Mouse (Mus musculus) midbrain, embryonic 12.5 days (tissue): Measurements from ENCODE around the gene Epha5. TPM values are rescaled to one million over a fixed set of nuclear protein-coding genes. Genes with fewer than 3 reads are reported as not detected.

Experiments used
- ATAC-seq: fragments of 200-750 bp; cut with Nextera tagmentation; 2 replicates; pipeline ENCODE4 v1.8.0; 2017; ENCODE audit warnings: low read depth, moderate TSS enrichment, moderate library complexity; ENCODE audit not compliant: low FRiP score
- H3K27ac ChIP-seq: fragments of 300-500 bp; sonication (generic); replicated peaks from 2 replicates; pipeline ENCODE4 v1.5.1; 2016; ENCODE audit warnings: mild to moderate bottlenecking
- H3K27me3 ChIP-seq: fragments of 300-500 bp; sonication (generic); 2 replicates; pipeline ENCODE4 v1.6.1; 2016; ENCODE audit warnings: mild to moderate bottlenecking
- H3K36me3 ChIP-seq: fragments of 300-500 bp; sonication (generic); 2 replicates; pipeline ENCODE4 v1.6.1; 2016
- H3K4me1 ChIP-seq: fragments of 300-500 bp; sonication (generic); 2 replicates; pipeline ENCODE4 v1.6.1; 2016
- H3K4me2 ChIP-seq: fragments of 300-500 bp; sonication (generic); replicated peaks from 2 replicates; pipeline ENCODE4 v1.6.1; 2016; ENCODE audit warnings: mild to moderate bottlenecking, moderate library complexity
- H3K4me3 ChIP-seq: fragments of 300-500 bp; sonication (generic); 2 replicates; pipeline ENCODE4 v1.5.1; 2016; ENCODE audit warnings: mild to moderate bottlenecking
- H3K9ac ChIP-seq: fragments of 300-500 bp; sonication (generic); replicated peaks from 2 replicates; pipeline ENCODE4 v1.6.1; 2016; ENCODE audit warnings: mild to moderate bottlenecking, moderate library complexity
- H3K9me3 ChIP-seq: fragments of 300-500 bp; sonication (generic); 2 replicates; pipeline ENCODE4 v1.6.1; 2016; ENCODE audit warnings: mild to moderate bottlenecking
- WGBS: fragments of 180-500 bp; shearing (Covaris S2); methylation state at CpG from one replicate; pipeline ENCODE4 v1.1.7; 2016; 5-methylcytosine and 5-hydroxymethylcytosine counted together
- polyA plus RNA-seq: library from polyadenylated mRNA; unstranded; fragments of >200 nt; fragmentation: Nextera tagmentation; extraction: Ambion mirVana; gene quantifications from 2 replicates; pipeline ENCODE4 v1.2.1, GENCODE M21; 2016

Gene Epha5
- polyA plus RNA-seq: 42.4 and 49.0 TPM in 2 replicates

GRCm38 (mm10) chr5:84417062-84417879 lies at the start of gene Epha5:
TSS of gene Epha5 (minus strand) at chr5:84417382.
- H3K9ac ChIP-seq: peak within 1 kb of the TSS; percentile 79
- ATAC-seq: peak; percentile 94
- WGBS: under 1% methylated on average over 60 of the region's 67 CpGs
- H3K27ac ChIP-seq: peak within 1 kb of the TSS; percentile 95
- peaks cover 16% of the 10 kb centered on the region; the same call in 1 of the 2 replicates for H3K27me3 ChIP-seq
- no peaks in the 10 kb centered on the region for H3K36me3 ChIP-seq
- H3K4me1 ChIP-seq: peaks cover 15% of the 10 kb centered on the region; the same call in 1 of the 2 replicates
- peak within 1 kb of the TSS; percentile 77 for H3K4me3 ChIP-seq
- peak within 1 kb of the TSS; percentile 86 for H3K4me2 ChIP-seq
- H3K9me3 ChIP-seq: no peaks in the 10 kb centered on the region

- no peak for ATAC-seq
- WGBS: 66% methylated on average over 3 of the region's 3 CpGs
- no peaks in the 10 kb centered on the region for H3K9me3 ChIP-seq
- H3K9ac ChIP-seq: no peak overlapping the region
- no peaks in the 10 kb centered on the region for H3K36me3 ChIP-seq
- H3K27ac ChIP-seq: no peak overlapping the region
- no peak overlapping the region for H3K4me3 ChIP-seq
- no peaks in the 10 kb centered on the region for H3K27me3 ChIP-seq
- no peaks in the 10 kb centered on the region for H3K4me1 ChIP-seq
- H3K4me2 ChIP-seq: no peak overlapping the region
These were observed 39.0 kb upstream of the Epha5 start for GRCm38 (mm10) chr5:84456216-84456615.

- no peak overlapping the region for H3K4me2 ChIP-seq
- no peaks in the 10 kb centered on the region for H3K36me3 ChIP-seq
- 88% methylated on average over 4 of the region's 4 CpGs for WGBS
- no peak overlapping the region for H3K4me3 ChIP-seq
- no peaks in the 10 kb centered on the region for H3K9me3 ChIP-seq
- no peaks in the 10 kb centered on the region for H3K4me1 ChIP-seq
- ATAC-seq: no peak
- H3K27ac ChIP-seq: no peak overlapping the region
- H3K9ac ChIP-seq: no peak overlapping the region
- no peaks in the 10 kb centered on the region for H3K27me3 ChIP-seq
These were observed 37.5 kb upstream of the Epha5 start for GRCm38 (mm10) chr5:84454641-84455040.

- H3K9me3 ChIP-seq: no peaks in the 10 kb centered on the region
- H3K4me3 ChIP-seq: no peak overlapping the region
- H3K9ac ChIP-seq: no peak overlapping the region
- H3K27ac ChIP-seq: no peak overlapping the region
- 0 out of 2 replicates have a peak, but pooled peaks have one; percentile 27 for ATAC-seq
- 74% methylated on average over 2 of the region's 2 CpGs for WGBS
- no peak overlapping the region for H3K4me2 ChIP-seq
- H3K27me3 ChIP-seq: no peaks in the 10 kb centered on the region
- H3K4me1 ChIP-seq: no peaks in the 10 kb centered on the region
- no peaks in the 10 kb centered on the region for H3K36me3 ChIP-seq
These were observed 36.7 kb upstream of the Epha5 start for GRCm38 (mm10) chr5:84453839-84454238.

GRCm38 (mm10) chr5:84440232-84440631 lies 23.1 kb upstream of the Epha5 start:
- Histone ChIP-seq H3K4me2 (no peak overlapping the region), H3K4me3 (no peak overlapping the region), H3K9ac (no peak overlapping the region), H3K27ac (no peak overlapping the region), H3K36me3 (no peaks in the 10 kb centered on the region), H3K27me3 (no peaks in the 10 kb centered on the region), H3K9me3 (no peaks in the 10 kb centered on the region), H3K4me1 (no peaks in the 10 kb centered on the region)
- no peak for ATAC-seq
- 92% methylated on average over 2 of the region's 2 CpGs for WGBS

- no peaks in the 10 kb centered on the region for H3K36me3 ChIP-seq
- H3K4me3 ChIP-seq: peak overlapping the region; percentile 77
- under 1% methylated on average over 45 of the region's 45 CpGs for WGBS
- H3K27ac ChIP-seq: peak overlapping the region; percentile 95
- ATAC-seq: peak; percentile 24
- peak overlapping the region; percentile 79 for H3K9ac ChIP-seq
- H3K4me2 ChIP-seq: peak overlapping the region; percentile 86
- peaks cover 16% of the 10 kb centered on the region; the same call in 1 of the 2 replicates for H3K27me3 ChIP-seq
- H3K4me1 ChIP-seq: peaks cover 15% of the 10 kb centered on the region; the same call in 1 of the 2 replicates
- no peaks in the 10 kb centered on the region for H3K9me3 ChIP-seq
These were observed 991 bp downstream of the Epha5 start for GRCm38 (mm10) chr5:84415961-84416821.

GRCm38 (mm10) chr5:84414931-84415431 lies 2.2 kb downstream of the Epha5 start:
- Histone ChIP-seq H3K4me2 (peak overlapping the region; percentile 86), H3K4me3 (peak overlapping the region; percentile 77), H3K9ac (peak overlapping the region; percentile 79), H3K4me1 (peaks cover 15% of the 10 kb centered on the region; the same call in 1 of the 2 replicates), H3K27ac (peak overlapping the region; percentile 95), H3K27me3 (peaks cover 16% of the 10 kb centered on the region; the same call in 1 of the 2 replicates), H3K36me3 (no peaks in the 10 kb centered on the region), H3K9me3 (no peaks in the 10 kb centered on the region)
- 7% methylated on average over 8 of the region's 8 CpGs for WGBS
- ATAC-seq: no peak

GRCm38 (mm10) chr5:84413026-84413425 lies 4.2 kb downstream of the Epha5 start:
- H3K27me3 ChIP-seq: peaks cover 8% of the 10 kb centered on the region; the same call in 1 of the 2 replicates
- no peaks in the 10 kb centered on the region for H3K9me3 ChIP-seq
- ATAC-seq: no peak
- H3K36me3 ChIP-seq: no peaks in the 10 kb centered on the region
- H3K4me1 ChIP-seq: peaks cover 15% of the 10 kb centered on the region; the same call in 1 of the 2 replicates
- 17% methylated on average over 1 of the region's 1 CpGs for WGBS
- H3K9ac ChIP-seq: no peak overlapping the region
- peak overlapping the region; percentile 29 for H3K4me2 ChIP-seq
- peak overlapping the region; percentile 5; the same call in 1 of the 2 replicates for H3K4me3 ChIP-seq
- H3K27ac ChIP-seq: no peak overlapping the region

- WGBS: 48% methylated on average over 2 of the region's 2 CpGs
- Histone ChIP-seq H3K4me1 (0 out of 2 replicates have a peak, but pooled peaks cover 5% of the 10 kb centered on the region), H3K36me3 (no peaks in the 10 kb centered on the region), H3K27me3 (no peaks in the 10 kb centered on the region), H3K4me3 (no peak overlapping the region), H3K9ac (no peak overlapping the region), H3K27ac (no peak overlapping the region), H3K9me3 (no peaks in the 10 kb centered on the region), H3K4me2 (no peak overlapping the region)
- no peak for ATAC-seq
These were observed 8.8 kb downstream of the Epha5 start for GRCm38 (mm10) chr5:84408370-84408769.

GRCm38 (mm10) chr5:84397085-84397484 lies 20.1 kb downstream of the Epha5 start:
- H3K9me3 ChIP-seq: no peaks in the 10 kb centered on the region
- no peak overlapping the region for H3K4me3 ChIP-seq
- no peaks in the 10 kb centered on the region for H3K36me3 ChIP-seq
- no peaks in the 10 kb centered on the region for H3K4me1 ChIP-seq
- ATAC-seq: no peak
- no peak overlapping the region for H3K9ac ChIP-seq
- no peaks in the 10 kb centered on the region for H3K27me3 ChIP-seq
- 90% methylated on average over 1 of the region's 1 CpGs for WGBS
- no peak overlapping the region for H3K27ac ChIP-seq
- H3K4me2 ChIP-seq: no peak overlapping the region

GRCm38 (mm10) chr5:84365334-84365733 lies 51.8 kb downstream of the Epha5 start:
- Histone ChIP-seq H3K9ac (no peak overlapping the region), H3K9me3 (no peaks in the 10 kb centered on the region), H3K27me3 (no peaks in the 10 kb centered on the region), H3K4me3 (no peak overlapping the region), H3K27ac (no peak overlapping the region), H3K36me3 (no peaks in the 10 kb centered on the region), H3K4me1 (0 out of 2 replicates have a peak, but pooled peaks cover 3% of the 10 kb centered on the region), H3K4me2 (no peak overlapping the region)
- no peak; the same call in 1 of the 2 replicates for ATAC-seq
- 56% methylated on average over 5 of the region's 5 CpGs for WGBS
